ENCODE assay signal across 20 mouse cellular contexts in genomic region chr13:93907971-93908370, GRCm38 (mm10).
"Had no signal": no experiment of that assay in that cellular context is flagged by ENCODE, and none has a peak within 500 bp of the region (broad histone marks: within the 10 kb centered on the region; RNA-seq: fewer than 3 reads in every experiment).

No protein-coding gene starts in this region.

- ATAC-seq: midbrain, embryonic 16.5 days had no signal

- H3K9me3 ChIP-seq: midbrain, embryonic 10.5 days; midbrain, embryonic 12.5 days; neural tube, embryonic 13.5 days; neural tube, embryonic 15.5 days; stomach, embryonic 15.5 days had no signal

- H3K27me3 ChIP-seq: midbrain, embryonic 12.5 days; neural tube, embryonic 13.5 days; neural tube, embryonic 15.5 days; stomach, embryonic 15.5 days had no signal

- H3K4me3 ChIP-seq: midbrain, embryonic 10.5 days; midbrain, embryonic 12.5 days; myocyte; neural tube, embryonic 13.5 days; neural tube, embryonic 15.5 days; stomach, embryonic 15.5 days had no signal

- H3K9ac ChIP-seq: lung, embryonic 14.5 days; midbrain, embryonic 12.5 days; neural tube, embryonic 13.5 days; neural tube, embryonic 15.5 days; stomach, embryonic 15.5 days had no signal

- H3K27ac ChIP-seq: midbrain, embryonic 10.5 days; midbrain, embryonic 12.5 days; neural tube, embryonic 13.5 days; neural tube, embryonic 15.5 days; stomach, embryonic 15.5 days; stomach, postnatal 0 days had no signal

- H3K4me2 ChIP-seq: lung, embryonic 14.5 days; midbrain, embryonic 12.5 days; neural tube, embryonic 13.5 days; neural tube, embryonic 15.5 days; stomach, embryonic 15.5 days had no signal

- H3K36me3 ChIP-seq: midbrain, embryonic 10.5 days; midbrain, embryonic 12.5 days; neural tube, embryonic 13.5 days; neural tube, embryonic 15.5 days; stomach, embryonic 15.5 days had no signal

- H3K4me1 ChIP-seq: midbrain, embryonic 12.5 days; neural tube, embryonic 13.5 days; neural tube, embryonic 15.5 days had no signal

- DNase-seq: lung, embryonic 14.5 days; lung, postnatal 10 days; lung, postnatal 4 days; midbrain, embryonic 14.5 days; retina, postnatal 1 day; right cerebral cortex, adult 18-20 months; right cerebral cortex, postnatal 25 days; right cerebral cortex, postnatal 4 days; spleen, adult 18-20 months; thymus, adult 2 months; thymus, postnatal 25 days; thymus, postnatal 4 days had no signal
